Comparison of ENCODE assay signal across 23 mouse cellular contexts in genomic region chr9:92594491-92594890, GRCm38 (mm10). TPM values are rescaled to one million over a fixed set of nuclear protein-coding genes. Genes with fewer than 3 reads are reported as not detected.
A peak's percentile ranks its signal among the peaks of the same experiment; 100 is the strongest.
DNase-seq lines count a peak whose midpoint lies in the region; ATAC-seq and TF ChIP-seq lines count a peak whose summit lies in the region.
"Had no signal": no experiment of that assay in that cellular context is flagged by ENCODE, and none has a peak within 500 bp of the region (broad histone marks: within the 10 kb centered on the region; RNA-seq: fewer than 3 reads in every experiment).

No protein-coding gene starts in this region.

- H3K9ac ChIP-seq in heart, embryonic 11.5 days (ENCODE audit: low read depth, low read length), result no peak overlapping the region
- no peak overlapping the region for H3K9ac ChIP-seq in lung, postnatal 0 days (replicated peaks; ENCODE audit: low read depth)
- H3K9ac ChIP-seq in CH12.LX (ENCODE audit: insufficient read depth, low read depth), result no peak overlapping the region
- H3K9ac ChIP-seq: embryonic facial prominence, embryonic 12.5 days; embryonic facial prominence, embryonic 15.5 days; hindbrain, embryonic 12.5 days; hindbrain, embryonic 15.5 days had no signal

- H3K4me2 ChIP-seq in heart, embryonic 11.5 days, result no peak overlapping the region
- H3K4me2 ChIP-seq in lung, postnatal 0 days (replicated peaks; ENCODE audit: low read depth, low read length), result no peak overlapping the region
- peak overlapping the region; percentile 9; the same call in 1 of the 2 replicates for H3K4me2 ChIP-seq in CH12.LX (ENCODE audit: insufficient read depth, low read depth, poor library complexity, severe bottlenecking)
- H3K4me2 ChIP-seq: embryonic facial prominence, embryonic 12.5 days; embryonic facial prominence, embryonic 15.5 days; hindbrain, embryonic 12.5 days; hindbrain, embryonic 15.5 days had no signal

- no peak overlapping the region for H3K27ac ChIP-seq in heart, embryonic 11.5 days (ENCODE audit: low read depth, low read length)
- H3K27ac ChIP-seq in lung, postnatal 0 days (ENCODE audit: low read length), result no peak overlapping the region
- no peak overlapping the region for H3K27ac ChIP-seq in CH12.LX (ENCODE audit: insufficient read depth, low read depth)
- H3K27ac ChIP-seq: embryonic facial prominence, embryonic 12.5 days; embryonic facial prominence, embryonic 15.5 days; heart, adult 2 months; heart, embryonic 10.5 days; hindbrain, embryonic 12.5 days; hindbrain, embryonic 15.5 days had no signal

- TF ChIP-seq EP300 in lung, postnatal 0 days (IDR thresholded peaks at IDR 0.05), result no peak
- no peak for TF ChIP-seq EP300 in CH12.LX (IDR thresholded peaks at IDR 0.05; ENCODE audit: low read length)

- no peaks in the 10 kb centered on the region for H3K79me2 ChIP-seq in CH12.LX (replicated peaks; ENCODE audit: control insufficient read depth, extremely low read depth, insufficient read depth, poor library complexity, severe bottlenecking)

- no peak for ATAC-seq in heart, embryonic 11.5 days (replicated peaks; ENCODE audit: insufficient number of reproducible peaks, low FRiP score, low TSS enrichment)
- no peak for ATAC-seq in lung, postnatal 0 days
- ATAC-seq: forebrain, embryonic 14.5 days had no signal

- peak; percentile 39 for DNase-seq in heart, adult 11 months
- DNase-seq in lung, postnatal 0 days (ENCODE audit: low spot score), result peak; percentile 41
- no peak for DNase-seq in lung, postnatal 25 days (ENCODE audit: low spot score)
- DNase-seq in CH12.LX (ENCODE audit: extremely low read depth), result peak; percentile 39
- DNase-seq in lung, postnatal 14 days, result peak; percentile 14
- no peak for DNase-seq in cerebellum, adult 9-10 months
- DNase-seq: adrenal gland, adult 2 months; adrenal gland, postnatal 14 days; B cell, adult 2 months; cerebellum, adult 11 months; cerebellum, adult 2 months; cerebellum, postnatal 10 days; cerebellum, postnatal 36 days; gastrocnemius, postnatal 25 days; heart, adult 2 months had no signal

- no peaks in the 10 kb centered on the region for H3K4me1 ChIP-seq in heart, embryonic 11.5 days (ENCODE audit: control insufficient read depth, insufficient read depth, low read length)
- H3K4me1 ChIP-seq in lung, postnatal 0 days (ENCODE audit: insufficient read depth, low read depth, low read length), result no peaks in the 10 kb centered on the region
- H3K4me1 ChIP-seq in CH12.LX (ENCODE audit: control insufficient read depth in 1 of 2, insufficient read depth in 2 of 2), result peaks cover 3 to 22% of the 10 kb centered on the region in 2 experiments
- H3K4me1 ChIP-seq: embryonic facial prominence, embryonic 12.5 days; embryonic facial prominence, embryonic 15.5 days; heart, embryonic 10.5 days; hindbrain, embryonic 15.5 days had no signal

- in situ Hi-C loops in CH12.LX (cut with MboI; ENCODE audit: low pct_ligation_motif_present, low pct_unique_long_range_greater_than_20kb, low sequenced_read_pairs), result no loop called here

- H3K4me3 ChIP-seq in heart, embryonic 11.5 days (ENCODE audit: low read depth, low read length), result no peak overlapping the region
- H3K4me3 ChIP-seq in lung, postnatal 0 days (ENCODE audit: low read depth, low read length), result no peak overlapping the region
- H3K4me3 ChIP-seq in CH12.LX (replicated peaks in 1 of 3; ENCODE audit: low read depth in 2 of 3, low read length in 2 of 3, poor library complexity in 1 of 3), result no peak overlapping the region
- H3K4me3 ChIP-seq: embryonic facial prominence, embryonic 12.5 days; embryonic facial prominence, embryonic 15.5 days; heart, adult 2 months; heart, embryonic 10.5 days; hindbrain, embryonic 12.5 days; hindbrain, embryonic 15.5 days had no signal

- dilution Hi-C loops in CH12.LX (cut with MboI; ENCODE audit: extremely low pct_ligation_motif_present, extremely low pct_unique_long_range_greater_than_20kb, low sequenced_read_pairs), result no loop called here

- peaks cover 5% of the 10 kb centered on the region; the same call in 1 of the 2 replicates for H3K36me3 ChIP-seq in heart, embryonic 11.5 days (ENCODE audit: control insufficient read depth, insufficient read depth, low read length)
- no peaks in the 10 kb centered on the region for H3K36me3 ChIP-seq in lung, postnatal 0 days (ENCODE audit: insufficient read depth, low read length)
- H3K36me3 ChIP-seq in CH12.LX (replicated peaks in 1 of 2; ENCODE audit: control insufficient read depth in 1 of 2, insufficient read depth in 1 of 2, low read length in 1 of 2), result no peaks in the 10 kb centered on the region
- H3K36me3 ChIP-seq: hindbrain, embryonic 15.5 days had no signal

- no peak for TF ChIP-seq POLR2A in CH12.LX (IDR thresholded peaks at IDR 0.05; ENCODE audit: low read depth, low read length)

- TF ChIP-seq RAD21 in CH12.LX (IDR thresholded peaks at IDR 0.05; ENCODE audit: low read depth, low read length), result no peak

- H3K27me3 ChIP-seq in heart, embryonic 11.5 days (ENCODE audit: control insufficient read depth, insufficient read depth, low read length), result no peaks in the 10 kb centered on the region
- no peaks in the 10 kb centered on the region for H3K27me3 ChIP-seq in lung, postnatal 0 days (replicated peaks; ENCODE audit: insufficient read depth, low read length)
- no peaks in the 10 kb centered on the region for H3K27me3 ChIP-seq in CH12.LX (replicated peaks)
- H3K27me3 ChIP-seq: embryonic facial prominence, embryonic 12.5 days; embryonic facial prominence, embryonic 15.5 days; hindbrain, embryonic 12.5 days; hindbrain, embryonic 15.5 days had no signal

- 44% methylated on average over 6 of the region's 6 CpGs for WGBS in heart, embryonic 11.5 days (ENCODE audit: insufficient replicate concordance)
- 45% methylated on average over 6 of the region's 6 CpGs for WGBS in lung, postnatal 0 days

- no peak for TF ChIP-seq CTCF in lung, postnatal 0 days (IDR thresholded peaks at IDR 0.05)
- no peak for TF ChIP-seq CTCF in CH12.LX (conservative IDR thresholded peaks at IDR 0.05 in 1 of 2, IDR thresholded peaks at IDR 0.05 in 1 of 2; ENCODE audit: low read depth in 2 of 2, low read length in 2 of 2)

- no peaks in the 10 kb centered on the region for H3K9me3 ChIP-seq in heart, embryonic 11.5 days (replicated peaks; ENCODE audit: control insufficient read depth, low read length)
- H3K9me3 ChIP-seq in lung, postnatal 0 days (ENCODE audit: low read length), result no peaks in the 10 kb centered on the region
- H3K9me3 ChIP-seq in CH12.LX (replicated peaks; ENCODE audit: low read length), result no peaks in the 10 kb centered on the region
- H3K9me3 ChIP-seq: embryonic facial prominence, embryonic 12.5 days; embryonic facial prominence, embryonic 15.5 days; heart, embryonic 10.5 days; hindbrain, embryonic 12.5 days; hindbrain, embryonic 15.5 days had no signal

TF ChIP-seq in CH12.LX, 34 proteins besides CTCF, POLR2A, EP300 and RAD21:
- TF ChIP-seq BHLHE40 (IDR thresholded peaks at IDR 0.05; ENCODE audit: low read depth, low read length) (peak; percentile 28; the same call in 1 of the 2 replicates), MYC (IDR thresholded peaks at IDR 0.05; ENCODE audit: low read depth, low read length) (no peak)

RNA-seq across cellular contexts. Expression of gene Plod2, which starts 52.5 kb away (rescaled TPM):
- polyA plus RNA-seq in heart, embryonic 11.5 days (2014; fragmentation: Nextera tagmentation; extraction: Ambion mirVana), result 43.5 and 49.2 TPM in 2 replicates
- 15.7 and 16.3 TPM in 2 replicates for polyA plus RNA-seq in lung, postnatal 0 days (2015; fragmentation: Nextera tagmentation; extraction: Ambion mirVana)
- not detected in 2 replicates for total RNA-seq in CH12.LX (2012; rRNA removed)
- not detected in 2 replicates for total RNA-seq in CH12.LX (2014; rRNA removed)
- polyA plus RNA-seq in CH12.LX (2012; ENCODE audit: insufficient read length, low read depth), result not detected in 2 replicates
- total RNA-seq: MEL had no signal

Comparison
In these comparisons a context has a peak if more than half of its experiments do, and no peak if none do; other contexts are left out.
1. DNase-seq: peak in heart, adult 11 months (single experiment), lung, postnatal 0 days (single experiment), CH12.LX (single experiment) and lung, postnatal 14 days (single experiment); none in lung, postnatal 25 days (single experiment) and cerebellum, adult 9-10 months (single experiment).
2. RNA of gene Plod2, which starts 52.5 kb away (polyA plus RNA-seq): 43.5 to 49.2 TPM in heart, embryonic 11.5 days and 15.7 to 16.3 TPM in lung, postnatal 0 days; not detected in CH12.LX; every median in the first group is over 10 times any median in the second.